Mouse (Mus musculus): Measurements from ENCODE around the gene Cdh1. TPM values are rescaled to one million over a fixed set of nuclear protein-coding genes. Genes with fewer than 3 reads are reported as not detected.

Gene Cdh1
- polyA plus RNA-seq, 1 experiment from 2014 or later, result 28.8 TPM

DNA sequence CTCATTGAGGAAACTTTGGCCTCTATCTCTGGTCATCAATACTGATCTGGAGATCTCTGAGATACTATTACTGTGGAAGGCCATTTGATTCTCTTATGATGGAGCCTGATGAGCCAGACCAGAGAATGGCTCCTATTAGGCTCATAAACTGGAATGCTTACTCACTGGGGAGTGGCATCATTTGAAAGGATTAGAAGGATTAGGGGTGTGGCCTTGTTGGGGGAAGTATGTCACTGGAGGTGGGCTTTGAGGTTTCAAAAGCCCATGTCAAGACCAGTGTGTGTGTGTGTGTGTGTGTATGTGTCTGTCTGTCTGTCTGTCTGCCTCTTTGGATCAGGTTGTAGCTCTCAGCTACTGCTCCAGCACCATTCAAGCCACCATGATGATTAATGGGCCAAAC lies 20.8 kb downstream of the Cdh1 start:
- Histone ChIP-seq H3K27me3 (ENCODE audit: insufficient read depth, low read length) (no peaks in the 10 kb centered on the region), H3K9ac (replicated peaks) (no peak overlapping the region), H3K36me3 (replicated peaks; ENCODE audit: insufficient read depth, low read length) (no peaks in the 10 kb centered on the region), H3K4me2 (ENCODE audit: low read depth, low read length) (no peak overlapping the region), H3K4me3 (ENCODE audit: low read depth, low read length) (no peak overlapping the region), H3K4me1 (ENCODE audit: insufficient read depth) (peaks cover 13% of the 10 kb centered on the region), H3K27ac (ENCODE audit: low read depth) (peak overlapping the region; percentile 68; the same call in 1 of the 2 replicates), H3K9me3 (ENCODE audit: low read length) (no peaks in the 10 kb centered on the region)
- no peak for ATAC-seq
- TF ChIP-seq CTCF (IDR thresholded peaks at IDR 0.05; ENCODE audit: low read depth), result no peak
- no peak for TF ChIP-seq EP300 (IDR thresholded peaks at IDR 0.05; ENCODE audit: low read depth)
- DNase-seq, result no peak

DNA sequence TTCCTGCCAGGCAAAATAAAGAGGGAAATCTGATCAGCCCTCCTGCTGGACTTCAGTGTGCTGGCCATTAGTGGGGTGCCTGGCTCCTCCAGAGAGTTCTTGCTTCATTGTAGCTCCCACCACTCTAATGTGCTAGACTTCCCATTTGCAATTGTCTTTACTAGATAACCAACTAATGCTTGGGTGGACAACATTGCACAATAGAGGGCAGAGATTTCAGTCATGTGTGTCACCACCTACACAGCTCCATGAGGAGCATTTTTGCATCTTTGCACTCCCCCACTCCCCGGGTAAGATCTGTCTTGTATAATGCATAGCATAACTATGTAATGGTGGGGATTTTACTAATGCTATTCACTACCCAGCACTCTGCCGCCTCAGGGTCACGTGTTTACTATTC lies 21.6 kb downstream of the Cdh1 start:
- Histone ChIP-seq H3K27me3 (ENCODE audit: insufficient read depth, low read length) (no peaks in the 10 kb centered on the region), H3K4me1 (ENCODE audit: insufficient read depth) (peaks cover 9% of the 10 kb centered on the region), H3K4me3 (ENCODE audit: low read depth, low read length) (no peak overlapping the region), H3K4me2 (ENCODE audit: low read depth, low read length) (no peak overlapping the region), H3K36me3 (replicated peaks; ENCODE audit: insufficient read depth, low read length) (no peaks in the 10 kb centered on the region), H3K9me3 (ENCODE audit: low read length) (no peaks in the 10 kb centered on the region), H3K9ac (replicated peaks) (no peak overlapping the region), H3K27ac (ENCODE audit: low read depth) (no peak overlapping the region)
- DNase-seq (no peak), ATAC-seq (peak; percentile 36; the same call in 1 of the 2 replicates)
- WGBS (ENCODE audit: insufficient replicate concordance), result 56% methylated on average over 3 of the region's 3 CpGs
- TF ChIP-seq EP300 (IDR thresholded peaks at IDR 0.05; ENCODE audit: low read depth) (no peak), CTCF (IDR thresholded peaks at IDR 0.05; ENCODE audit: low read depth) (no peak)

DNA sequence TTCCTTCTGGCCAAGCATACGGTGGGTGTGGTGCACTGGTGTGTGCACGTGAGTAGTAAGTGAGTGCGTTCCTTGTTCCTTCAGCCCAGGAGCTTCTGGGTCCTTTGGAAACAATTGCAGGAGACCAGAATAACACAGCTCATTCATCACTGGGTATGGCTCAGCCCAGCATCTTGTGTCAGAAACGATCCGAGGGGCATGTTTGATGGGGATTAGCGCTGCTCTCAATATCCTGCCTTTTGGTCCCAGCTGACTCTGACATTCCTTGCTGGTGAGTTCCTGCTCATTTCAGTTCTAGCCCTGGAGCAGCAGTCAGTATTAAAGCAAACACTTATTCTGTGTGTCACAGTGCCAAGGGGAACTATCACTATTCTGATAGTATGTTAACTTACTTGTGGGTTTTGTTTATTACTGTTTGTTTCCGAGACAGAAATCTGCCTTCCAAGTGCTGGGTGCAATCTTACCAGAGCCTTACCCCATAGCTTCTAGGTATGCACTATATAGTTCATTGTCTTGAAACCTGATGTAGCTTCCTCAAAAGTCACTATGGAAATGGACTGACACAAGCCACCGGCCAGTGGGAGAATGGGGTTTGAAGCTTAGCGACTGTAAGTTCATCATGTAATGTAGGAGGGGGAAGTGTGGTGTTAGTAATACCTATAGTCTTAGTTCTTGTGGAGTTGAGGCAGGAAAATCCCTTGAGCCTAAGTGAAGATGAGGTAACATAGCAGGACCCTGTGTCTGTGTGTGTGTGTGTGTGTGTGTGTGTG lies 23.1 kb downstream of the Cdh1 start:
- Histone ChIP-seq H3K27ac (ENCODE audit: low read depth) (no peak overlapping the region), H3K4me2 (ENCODE audit: low read depth, low read length) (no peak overlapping the region), H3K4me1 (ENCODE audit: insufficient read depth) (peaks cover 5% of the 10 kb centered on the region), H3K27me3 (ENCODE audit: insufficient read depth, low read length) (no peaks in the 10 kb centered on the region), H3K36me3 (replicated peaks; ENCODE audit: insufficient read depth, low read length) (no peaks in the 10 kb centered on the region), H3K9me3 (ENCODE audit: low read length) (no peaks in the 10 kb centered on the region), H3K4me3 (ENCODE audit: low read depth, low read length) (no peak overlapping the region), H3K9ac (replicated peaks) (no peak overlapping the region)
- no peak for ATAC-seq
- TF ChIP-seq CTCF (IDR thresholded peaks at IDR 0.05; ENCODE audit: low read depth) (no peak), EP300 (IDR thresholded peaks at IDR 0.05; ENCODE audit: low read depth) (no peak)
- 65% methylated on average over 9 of the region's 9 CpGs for WGBS (ENCODE audit: insufficient replicate concordance)
- DNase-seq, result no peak

DNA sequence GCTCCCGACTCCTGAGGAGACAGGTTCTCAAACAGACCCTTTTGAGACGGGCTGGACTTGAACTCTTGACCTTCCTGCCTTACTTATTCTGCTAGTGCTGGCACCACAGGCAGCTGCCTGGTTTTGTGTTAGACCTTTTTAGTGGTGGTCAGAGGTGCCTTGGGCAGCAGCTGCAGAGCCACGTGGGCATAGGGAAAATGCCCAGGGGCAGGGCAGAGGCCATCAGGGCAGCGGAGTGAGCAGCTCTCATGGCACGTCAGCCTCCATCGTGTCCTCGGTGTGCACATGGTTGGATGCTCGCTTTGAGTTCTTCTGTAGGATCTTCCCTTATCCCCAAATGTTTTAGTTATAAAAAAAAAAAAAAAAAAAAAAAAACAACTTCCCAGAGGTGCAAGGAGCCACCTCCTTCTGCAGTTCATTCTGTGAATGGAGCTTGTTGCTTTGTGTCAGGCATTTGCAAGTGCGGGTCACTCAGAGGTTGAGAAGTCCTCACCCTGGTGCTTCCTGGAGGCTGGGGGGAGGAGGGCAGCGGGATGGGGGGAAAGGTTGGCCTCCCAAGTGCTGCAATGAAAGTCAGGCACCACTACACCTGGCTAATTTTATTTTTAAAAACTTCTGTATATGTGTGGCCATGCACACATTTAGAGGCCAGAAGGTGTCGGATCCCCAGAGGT lies 25.3 kb downstream of the Cdh1 start:
- DNase-seq, result no peak
- Histone ChIP-seq H3K36me3 (replicated peaks; ENCODE audit: insufficient read depth, low read length) (no peaks in the 10 kb centered on the region), H3K9me3 (ENCODE audit: low read length) (no peaks in the 10 kb centered on the region), H3K9ac (replicated peaks) (no peak overlapping the region), H3K4me1 (ENCODE audit: insufficient read depth) (peaks cover 11% of the 10 kb centered on the region; the same call in 1 of the 2 replicates), H3K27me3 (ENCODE audit: insufficient read depth, low read length) (no peaks in the 10 kb centered on the region), H3K4me2 (ENCODE audit: low read depth, low read length) (no peak overlapping the region), H3K4me3 (ENCODE audit: low read depth, low read length) (no peak overlapping the region), H3K27ac (ENCODE audit: low read depth) (no peak overlapping the region)
- WGBS (ENCODE audit: insufficient replicate concordance), result 71% methylated on average over 11 of the region's 11 CpGs
- TF ChIP-seq EP300 (IDR thresholded peaks at IDR 0.05; ENCODE audit: low read depth), result no peak
- no peak for ATAC-seq

DNA sequence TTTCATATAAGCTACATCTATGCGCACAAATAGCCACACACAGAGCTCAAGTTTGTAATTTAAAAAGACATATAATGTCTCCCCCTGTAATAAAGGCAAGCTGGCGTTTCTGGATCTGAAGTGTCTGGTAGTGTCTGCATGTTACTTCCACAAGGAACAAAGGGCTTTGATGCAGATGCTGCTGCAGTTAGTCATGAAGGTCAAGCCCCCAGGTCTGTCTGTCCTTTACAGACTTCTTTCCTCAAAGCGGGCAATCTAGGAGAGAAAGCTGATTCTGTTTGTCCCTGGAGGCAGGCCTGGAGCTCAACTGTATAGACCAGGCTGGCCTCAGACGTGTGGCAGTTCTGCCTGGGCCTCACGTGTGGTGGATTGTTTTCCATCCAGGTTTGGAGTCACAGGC lies 26.3 kb downstream of the Cdh1 start:
- Histone ChIP-seq H3K27me3 (ENCODE audit: insufficient read depth, low read length) (no peaks in the 10 kb centered on the region), H3K4me3 (ENCODE audit: low read depth, low read length) (no peak overlapping the region), H3K9ac (replicated peaks) (no peak overlapping the region), H3K27ac (ENCODE audit: low read depth) (no peak overlapping the region), H3K36me3 (replicated peaks; ENCODE audit: insufficient read depth, low read length) (no peaks in the 10 kb centered on the region), H3K4me1 (ENCODE audit: insufficient read depth) (peaks cover 19% of the 10 kb centered on the region), H3K4me2 (ENCODE audit: low read depth, low read length) (no peak overlapping the region), H3K9me3 (ENCODE audit: low read length) (no peaks in the 10 kb centered on the region)
- ATAC-seq (no peak), DNase-seq (no peak)
- TF ChIP-seq EP300 (IDR thresholded peaks at IDR 0.05; ENCODE audit: low read depth) (no peak), CTCF (IDR thresholded peaks at IDR 0.05; ENCODE audit: low read depth) (no peak)
- 77% methylated on average over 5 of the region's 5 CpGs for WGBS (ENCODE audit: insufficient replicate concordance)

DNA sequence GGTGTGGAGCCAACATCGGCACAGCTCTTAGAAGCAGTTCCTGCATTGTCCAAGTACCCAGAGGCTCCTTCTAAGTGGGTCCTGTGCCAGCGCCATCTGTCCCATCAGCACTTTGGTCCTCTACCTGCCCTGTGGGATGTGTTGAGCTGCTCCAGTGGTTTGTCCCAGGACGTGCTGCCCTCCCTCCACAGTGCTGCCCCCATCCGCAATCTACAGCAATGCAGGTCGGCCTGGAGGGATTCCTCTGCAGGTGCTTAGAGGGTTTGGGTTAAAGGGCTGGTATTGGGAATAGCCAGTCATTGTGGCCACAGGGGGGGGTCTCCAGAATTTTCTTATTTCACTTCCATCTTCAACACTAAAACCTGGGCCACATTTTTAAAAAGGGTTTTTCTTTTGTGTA lies 28.8 kb downstream of the Cdh1 start:
- 67% methylated on average over 5 of the region's 5 CpGs for WGBS (ENCODE audit: insufficient replicate concordance)
- H3K27me3 ChIP-seq (ENCODE audit: insufficient read depth, low read length), result no peaks in the 10 kb centered on the region

More for the DNA sequence above, 28.8 kb downstream of the Cdh1 start:
- DNase-seq, result no peak
- Histone ChIP-seq H3K4me1 (ENCODE audit: insufficient read depth) (peaks cover 21% of the 10 kb centered on the region), H3K9me3 (ENCODE audit: low read length) (no peaks in the 10 kb centered on the region), H3K4me3 (ENCODE audit: low read depth, low read length) (no peak overlapping the region), H3K9ac (replicated peaks) (no peak overlapping the region), H3K36me3 (replicated peaks; ENCODE audit: insufficient read depth, low read length) (no peaks in the 10 kb centered on the region), H3K4me2 (ENCODE audit: low read depth, low read length) (no peak overlapping the region), H3K27ac (ENCODE audit: low read depth) (no peak overlapping the region)
- TF ChIP-seq EP300 (IDR thresholded peaks at IDR 0.05; ENCODE audit: low read depth), result no peak
- TF ChIP-seq CTCF (IDR thresholded peaks at IDR 0.05; ENCODE audit: low read depth), result no peak
- no peak for ATAC-seq
